8 mouse cellular contexts compared by ENCODE assay signal in genomic region chr4:152010091-152010706, GRCm38 (mm10). TPM values are rescaled to one million over a fixed set of nuclear protein-coding genes. Genes with fewer than 3 reads are reported as not detected.
DNase-seq lines count a peak whose midpoint lies in the region; ATAC-seq and TF ChIP-seq lines count a peak whose summit lies in the region.

No protein-coding gene starts in this region.

- peak overlapping the region; percentile 86 for H3K4me2 ChIP-seq in CH12.LX (ENCODE audit: insufficient read depth, low read depth, poor library complexity, severe bottlenecking)
- H3K4me2 ChIP-seq in heart, embryonic 12.5 days: peak overlapping the region; percentile 86
- H3K4me2 ChIP-seq in kidney, postnatal 0 days (ENCODE audit: low read length): peak overlapping the region; percentile 100

- peak overlapping the region; percentile 68 to 92 (median 86) for H3K4me3 ChIP-seq in CH12.LX (replicated peaks in 1 of 3; ENCODE audit: low read depth in 2 of 3, low read length in 2 of 3, poor library complexity in 1 of 3)
- peak overlapping the region; percentile 72 for H3K4me3 ChIP-seq in heart, embryonic 12.5 days
- peak overlapping the region; percentile 67 for H3K4me3 ChIP-seq in kidney, postnatal 0 days (replicated peaks; ENCODE audit: low read depth, low read length)

- no peak for TF ChIP-seq RAD21 in CH12.LX (IDR thresholded peaks at IDR 0.05; ENCODE audit: low read depth, low read length)

- peak; percentile 66 for ATAC-seq in heart, embryonic 12.5 days (ENCODE audit: insufficient number of reproducible peaks, low FRiP score)
- ATAC-seq in kidney, postnatal 0 days (replicated peaks; ENCODE audit: low FRiP score, low read depth): 0 out of 2 replicates have a peak, but pooled peaks have one; percentile 8
- ATAC-seq in megakaryocyte, adult 5-6 weeks (ENCODE audit: poor library complexity, severe bottlenecking): peak; percentile 39

- 0% methylated on average over 10 of the region's 10 CpGs for WGBS in heart, embryonic 12.5 days
- WGBS in kidney, postnatal 0 days: 2% methylated on average over 10 of the region's 10 CpGs

- no peak for TF ChIP-seq EP300 in CH12.LX (IDR thresholded peaks at IDR 0.05; ENCODE audit: low read length)

- in situ Hi-C loops in CH12.LX (cut with MboI; ENCODE audit: low pct_ligation_motif_present, low pct_unique_long_range_greater_than_20kb, low sequenced_read_pairs): no loop called here

- peaks cover 2% of the 10 kb centered on the region; the same call in 1 of the 2 replicates for H3K79me2 ChIP-seq in CH12.LX (replicated peaks; ENCODE audit: control insufficient read depth, extremely low read depth, insufficient read depth, poor library complexity, severe bottlenecking)

- peaks cover 21 to 37% of the 10 kb centered on the region in 2 experiments for H3K36me3 ChIP-seq in CH12.LX (replicated peaks in 1 of 2; ENCODE audit: control insufficient read depth in 1 of 2, insufficient read depth in 1 of 2, low read length in 1 of 2)
- peaks cover 34% of the 10 kb centered on the region for H3K36me3 ChIP-seq in heart, embryonic 12.5 days
- H3K36me3 ChIP-seq in kidney, postnatal 0 days (ENCODE audit: insufficient read depth, low read length): peaks cover 22% of the 10 kb centered on the region; the same call in 1 of the 2 replicates

- TF ChIP-seq POLR2A in CH12.LX (IDR thresholded peaks at IDR 0.05; ENCODE audit: low read depth, low read length): no peak

- no peaks in the 10 kb centered on the region for H3K9me3 ChIP-seq in CH12.LX (replicated peaks; ENCODE audit: low read length)
- H3K9me3 ChIP-seq in heart, embryonic 12.5 days (replicated peaks): no peaks in the 10 kb centered on the region
- H3K9me3 ChIP-seq in kidney, postnatal 0 days (replicated peaks; ENCODE audit: low read length): no peaks in the 10 kb centered on the region

- peak overlapping the region; percentile 47; the same call in 1 of the 2 replicates for H3K9ac ChIP-seq in CH12.LX (ENCODE audit: insufficient read depth, low read depth)
- H3K9ac ChIP-seq in heart, embryonic 12.5 days: peak overlapping the region; percentile 91
- H3K9ac ChIP-seq in kidney, postnatal 0 days (ENCODE audit: low read depth, low read length): peak overlapping the region; percentile 64

- H3K27me3 ChIP-seq in CH12.LX (replicated peaks): peaks cover 18% of the 10 kb centered on the region
- H3K27me3 ChIP-seq in heart, embryonic 12.5 days (replicated peaks): no peaks in the 10 kb centered on the region
- no peaks in the 10 kb centered on the region for H3K27me3 ChIP-seq in kidney, postnatal 0 days (ENCODE audit: insufficient read depth, low read length)

- peaks cover 12 to 36% of the 10 kb centered on the region in 2 experiments for H3K4me1 ChIP-seq in CH12.LX (ENCODE audit: control insufficient read depth in 1 of 2, insufficient read depth in 2 of 2)
- peaks cover 55% of the 10 kb centered on the region for H3K4me1 ChIP-seq in heart, embryonic 12.5 days (replicated peaks)
- H3K4me1 ChIP-seq in kidney, postnatal 0 days (replicated peaks; ENCODE audit: insufficient read depth, low read length): peaks cover 29% of the 10 kb centered on the region

- TF ChIP-seq CTCF in CH12.LX (conservative IDR thresholded peaks at IDR 0.05 in 1 of 2, IDR thresholded peaks at IDR 0.05 in 1 of 2; ENCODE audit: low read depth in 2 of 2, low read length in 2 of 2): no peak
- no peak for TF ChIP-seq CTCF in kidney, postnatal 0 days (IDR thresholded peaks at IDR 0.05; ENCODE audit: low read depth)

- no peak overlapping the region for H3K27ac ChIP-seq in CH12.LX (ENCODE audit: insufficient read depth, low read depth)
- peak overlapping the region; percentile 95 for H3K27ac ChIP-seq in heart, embryonic 12.5 days (ENCODE audit: poor library complexity, severe bottlenecking)
- peak overlapping the region; percentile 93 for H3K27ac ChIP-seq in kidney, postnatal 0 days

- peak; percentile 91 for DNase-seq in 3T3-L1 (ENCODE audit: low read depth, low spot score)
- DNase-seq in CH12.LX (ENCODE audit: extremely low read depth): no peak
- peak; percentile 35 for DNase-seq in embryo, embryonic 11 days
- peak; percentile 64 for DNase-seq in kidney, postnatal 0 days (ENCODE audit: low spot score)
- peak; percentile 72 for DNase-seq in urinary bladder, postnatal 14 days (ENCODE audit: low spot score)
- no peak for DNase-seq in right cerebral cortex, adult 18-20 months

- dilution Hi-C loops in CH12.LX (cut with MboI; ENCODE audit: extremely low pct_ligation_motif_present, extremely low pct_unique_long_range_greater_than_20kb, low sequenced_read_pairs): no loop called here

TF ChIP-seq in CH12.LX, 34 proteins besides CTCF, POLR2A, EP300 and RAD21 (continues in another document):
- TF ChIP-seq NRF1 (IDR thresholded peaks at IDR 0.05; ENCODE audit: low read depth, low read length): no peak
- no peak for TF ChIP-seq JUND (conservative IDR thresholded peaks at IDR 0.05; ENCODE audit: low read depth, low read length)
- TF ChIP-seq SIN3A (IDR thresholded peaks at IDR 0.05; ENCODE audit: low read length): peak; percentile 57; the same call in 1 of the 2 replicates
- no peak for TF ChIP-seq HCFC1 (IDR thresholded peaks at IDR 0.05; ENCODE audit: low read depth, low read length)
- TF ChIP-seq JUN (IDR thresholded peaks at IDR 0.05; ENCODE audit: insufficient read depth, low read depth, low read length): no peak
- TF ChIP-seq KAT2A (IDR thresholded peaks at IDR 0.05; ENCODE audit: insufficient replicate concordance, low read length): no peak
- no peak for TF ChIP-seq UBTF (IDR thresholded peaks at IDR 0.05; ENCODE audit: low read depth, low read length)
- TF ChIP-seq USF1 (IDR thresholded peaks at IDR 0.05; ENCODE audit: low read depth, low read length): peak; percentile 18; the same call in 1 of the 2 replicates
- TF ChIP-seq MEF2A (IDR thresholded peaks at IDR 0.05; ENCODE audit: borderline replicate concordance, low read depth, low read length): no peak
- TF ChIP-seq GABPA (IDR thresholded peaks at IDR 0.05; ENCODE audit: insufficient replicate concordance, low read depth, low read length): no peak
- no peak for TF ChIP-seq MAFK (IDR thresholded peaks at IDR 0.05; ENCODE audit: insufficient replicate concordance, low read length)
- TF ChIP-seq ZNF384 (IDR thresholded peaks at IDR 0.05; ENCODE audit: low read depth, low read length): no peak
- no peak for TF ChIP-seq TCF12 (IDR thresholded peaks at IDR 0.05; ENCODE audit: low read depth, low read length)
- TF ChIP-seq ZMIZ1 (IDR thresholded peaks at IDR 0.05; ENCODE audit: low read depth, low read length): no peak
- no peak for TF ChIP-seq ZC3H11A (IDR thresholded peaks at IDR 0.05; ENCODE audit: low read depth, low read length)
- TF ChIP-seq BHLHE40 (IDR thresholded peaks at IDR 0.05; ENCODE audit: low read depth, low read length): no peak
- no peak for TF ChIP-seq USF2 (conservative IDR thresholded peaks at IDR 0.05; ENCODE audit: low read depth, low read length)
- TF ChIP-seq RCOR1 (conservative IDR thresholded peaks at IDR 0.05; ENCODE audit: low read depth, low read length): no peak
- no peak for TF ChIP-seq NELFE (IDR thresholded peaks at IDR 0.05; ENCODE audit: low read depth, low read length)
- TF ChIP-seq SMC3 (IDR thresholded peaks at IDR 0.05; ENCODE audit: low read depth, low read length): no peak
- peak; percentile 78 for TF ChIP-seq MXI1 (IDR thresholded peaks at IDR 0.05; ENCODE audit: low read depth, low read length)

RNA-seq across cellular contexts. Expression of gene Klhl21, which starts 1.6 kb away (rescaled TPM):
- total RNA-seq in CH12.LX (2012; rRNA removed): 7.1 and 9.5 TPM in 2 replicates
- total RNA-seq in CH12.LX (2014; rRNA removed): 4.4 and 4.9 TPM in 2 replicates
- polyA plus RNA-seq in CH12.LX (2012; ENCODE audit: insufficient read length, low read depth): 9.1 and 9.4 TPM in 2 replicates
- polyA plus RNA-seq in heart, embryonic 12.5 days (2016; fragmentation: Nextera tagmentation; extraction: Ambion mirVana): 41.0 and 41.4 TPM in 2 replicates
- 10.7 and 11.2 TPM in 2 replicates for polyA plus RNA-seq in kidney, postnatal 0 days (2015; fragmentation: Nextera tagmentation; extraction: Ambion mirVana)
- total RNA-seq in megakaryocyte, adult 5-6 weeks (2015): 2.6 and 3.8 TPM in 2 replicates
- 3.1 and 4.1 TPM in 2 replicates for total RNA-seq in megakaryocyte, adult 5-6 weeks (2017)

RNA-seq across cellular contexts. Expression of gene Phf13, which starts 14.1 kb away (rescaled TPM):
- total RNA-seq in CH12.LX (2012; rRNA removed) (4.9 and 5.0 TPM in 2 replicates), CH12.LX (2014; rRNA removed) (1.9 and 2.1 TPM in 2 replicates)
- polyA plus RNA-seq in CH12.LX (2012; ENCODE audit: insufficient read length, low read depth): 3.9 and 4.9 TPM in 2 replicates
- polyA plus RNA-seq in heart, embryonic 12.5 days (2016; fragmentation: Nextera tagmentation; extraction: Ambion mirVana): 26.7 and 27.0 TPM in 2 replicates
- polyA plus RNA-seq in kidney, postnatal 0 days (2015; fragmentation: Nextera tagmentation; extraction: Ambion mirVana): 23.6 and 23.7 TPM in 2 replicates
- total RNA-seq in megakaryocyte, adult 5-6 weeks (2015): 3.9 and 5.6 TPM in 2 replicates
- 4.0 and 4.5 TPM in 2 replicates for total RNA-seq in megakaryocyte, adult 5-6 weeks (2017)

RNA-seq across cellular contexts. Expression of gene Zbtb48, which starts 17.3 kb away (rescaled TPM):
- 7.4 and 10.5 TPM in 2 replicates for total RNA-seq in CH12.LX (2012; rRNA removed)
- total RNA-seq in CH12.LX (2014; rRNA removed): 8.6 and 10.5 TPM in 2 replicates
- 13.6 and 14.0 TPM in 2 replicates for polyA plus RNA-seq in CH12.LX (2012; ENCODE audit: insufficient read length, low read depth)
- 13.9 and 15.1 TPM in 2 replicates for polyA plus RNA-seq in heart, embryonic 12.5 days (2016; fragmentation: Nextera tagmentation; extraction: Ambion mirVana)
- 14.4 and 16.3 TPM in 2 replicates for polyA plus RNA-seq in kidney, postnatal 0 days (2015; fragmentation: Nextera tagmentation; extraction: Ambion mirVana)
- total RNA-seq in megakaryocyte, adult 5-6 weeks (2015): 6.9 and 8.1 TPM in 2 replicates
- 3.8 and 8.9 TPM in 2 replicates for total RNA-seq in megakaryocyte, adult 5-6 weeks (2017)

RNA-seq across cellular contexts. Expression of gene Thap3, which starts 21.4 kb away (rescaled TPM):
- total RNA-seq in CH12.LX (2012; rRNA removed): 20.0 and 27.6 TPM in 2 replicates
- 10.1 and 12.8 TPM in 2 replicates for total RNA-seq in CH12.LX (2014; rRNA removed)
- 11.0 and 11.7 TPM in 2 replicates for polyA plus RNA-seq in CH12.LX (2012; ENCODE audit: insufficient read length, low read depth)
- polyA plus RNA-seq in heart, embryonic 12.5 days (2016; fragmentation: Nextera tagmentation; extraction: Ambion mirVana): 25.2 and 26.6 TPM in 2 replicates
- 34.5 and 35.1 TPM in 2 replicates for polyA plus RNA-seq in kidney, postnatal 0 days (2015; fragmentation: Nextera tagmentation; extraction: Ambion mirVana)
- total RNA-seq in megakaryocyte, adult 5-6 weeks (2015): 9.6 and 11.2 TPM in 2 replicates
- total RNA-seq in megakaryocyte, adult 5-6 weeks (2017): 10.3 and 12.9 TPM in 2 replicates

RNA-seq across cellular contexts. Expression of gene Tas1r1, which starts 28.2 kb away (rescaled TPM):
- total RNA-seq in CH12.LX (2012; rRNA removed) (0.13 and 0.21 TPM in 2 replicates), CH12.LX (2014; rRNA removed) (not detected in 2 replicates)
- not detected in 2 replicates for polyA plus RNA-seq in CH12.LX (2012; ENCODE audit: insufficient read length, low read depth)
- polyA plus RNA-seq in heart, embryonic 12.5 days (2016; fragmentation: Nextera tagmentation; extraction: Ambion mirVana): 0.06 and 0.13 TPM in 2 replicates
- polyA plus RNA-seq in kidney, postnatal 0 days (2015; fragmentation: Nextera tagmentation; extraction: Ambion mirVana): 0.39 and 0.45 TPM in 2 replicates
- 0.11 and 0.16 TPM in 2 replicates for total RNA-seq in megakaryocyte, adult 5-6 weeks (2015)
- total RNA-seq in megakaryocyte, adult 5-6 weeks (2017): not detected in 2 replicates

Comparison
In these comparisons a context has a peak if more than half of its experiments do, and no peak if none do; other contexts are left out.
1. DNase-seq: peak in 3T3-L1 (single experiment), embryo, embryonic 11 days (single experiment), kidney, postnatal 0 days (single experiment) and urinary bladder, postnatal 14 days (single experiment); none in CH12.LX (single experiment) and right cerebral cortex, adult 18-20 months (single experiment).
2. ATAC-seq: peak in every context shown above with its lines; median percentile 66 in heart, embryonic 12.5 days; 39 in megakaryocyte, adult 5-6 weeks; 8 in kidney, postnatal 0 days.
3. Peak in every context shown above with its lines, with median percentiles within 50 percentile points of each other: H3K4me2 ChIP-seq, H3K4me3 ChIP-seq and H3K9ac ChIP-seq.